Mouse (Mus musculus): ENCODE data around the gene Cux1.

DNA sequence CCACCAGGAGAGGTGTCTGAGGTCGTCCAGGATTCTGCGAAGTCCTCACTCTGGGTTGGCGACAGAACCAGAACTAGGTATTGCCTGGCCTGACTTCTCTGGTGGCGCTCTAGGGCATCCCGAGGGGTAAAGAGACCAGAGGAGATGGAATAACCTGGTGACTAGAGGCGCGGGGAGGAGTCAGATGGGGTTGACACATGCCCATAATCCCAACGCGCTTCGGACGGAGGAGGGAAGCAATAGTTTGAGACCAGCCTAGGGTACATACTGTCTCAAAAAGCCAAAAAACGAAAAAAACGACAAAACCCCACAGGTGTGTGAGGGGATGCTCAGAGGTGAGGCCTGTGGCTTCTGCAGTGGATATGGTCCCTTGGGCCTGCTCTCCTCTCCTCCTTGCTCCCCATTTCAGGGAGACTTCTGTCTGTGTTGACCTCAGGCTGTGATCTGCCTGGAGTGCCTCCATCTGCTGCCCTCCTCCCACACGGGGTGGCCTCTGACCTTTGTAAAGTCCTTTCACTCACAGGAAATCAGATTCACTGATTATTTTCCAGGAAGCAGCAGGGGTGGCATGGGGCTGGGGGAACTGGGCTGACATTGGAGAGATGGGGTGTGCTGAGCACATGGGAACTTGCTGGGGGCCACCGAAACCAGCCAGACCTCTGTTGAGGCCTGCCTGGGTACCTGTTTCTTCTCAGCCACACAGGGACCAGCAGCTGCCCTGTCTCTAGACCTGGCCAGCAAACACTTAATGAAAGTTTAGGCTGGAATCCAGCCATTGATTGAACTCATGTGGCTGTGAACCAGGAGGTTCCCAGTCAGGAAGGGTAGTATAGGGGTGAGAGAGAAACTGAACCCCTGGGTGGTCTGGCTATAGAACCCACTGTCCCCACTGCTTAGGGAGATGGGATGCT, 321.5 kb downstream of the Cux1 start:
- no peak for TF ChIP-seq POLR2A (IDR thresholded peaks at IDR 0.05; ENCODE audit: low read depth, low read length)
- TF ChIP-seq CTCF (IDR thresholded peaks at IDR 0.05; ENCODE audit: extremely low read depth, insufficient read depth, insufficient read length, insufficient replicate concordance): no peak
